Mouse (Mus musculus) frontal cortex, postnatal 36 days (tissue): ENCODE measurements around the gene Sytl1.

Source experiments
- DNase-seq, 2 experiments: peaks; one replicate each; pipeline ENCODE4 v3.0.0; 2022; ENCODE audit warnings: low spot score in 2 of 2

Gene Sytl1

GRCm38 (mm10) chr4:133262882-133263281, at the start of gene Sytl1:
TSS of gene Sytl1 (minus strand) at chr4:133263113.
- no peak for DNase-seq

- peak; percentile 89 to 90 for DNase-seq
Observed at GRCm38 (mm10) chr4:133309948-133310347, 47.0 kb upstream of the Sytl1 start.

GRCm38 (mm10) chr4:133307331-133307730, 44.4 kb upstream of the Sytl1 start:
- DNase-seq, result peak; percentile 52 to 68

GRCm38 (mm10) chr4:133305825-133306224, 42.9 kb upstream of the Sytl1 start:
- no peak for DNase-seq

GRCm38 (mm10) chr4:133304770-133305169, 41.9 kb upstream of the Sytl1 start:
- no peak for DNase-seq

GRCm38 (mm10) chr4:133302668-133303067, 39.8 kb upstream of the Sytl1 start:
- no peak for DNase-seq

GRCm38 (mm10) chr4:133301802-133302201, 38.9 kb upstream of the Sytl1 start:
- peak; percentile 68 to 72 for DNase-seq

GRCm38 (mm10) chr4:133300421-133300820, 37.5 kb upstream of the Sytl1 start:
- DNase-seq, result peak in 1 of 2 experiments; percentile 30

GRCm38 (mm10) chr4:133299701-133300100, 36.8 kb upstream of the Sytl1 start:
- peak; percentile 70 to 80 for DNase-seq

- DNase-seq, result peak; percentile 81 to 83
Observed at GRCm38 (mm10) chr4:133298516-133299365, 35.8 kb upstream of the Sytl1 start.

GRCm38 (mm10) chr4:133297801-133298238, 34.9 kb upstream of the Sytl1 start:
- DNase-seq, result peak; percentile 85 to 90

- no peak for DNase-seq
Observed at GRCm38 (mm10) chr4:133297360-133297759, 34.4 kb upstream of the Sytl1 start.

GRCm38 (mm10) chr4:133294084-133294483, 31.2 kb upstream of the Sytl1 start:
- no peak for DNase-seq

- DNase-seq, result no peak
Observed at GRCm38 (mm10) chr4:133292901-133293843, 30.3 kb upstream of the Sytl1 start.

GRCm38 (mm10) chr4:133292405-133292804, 29.5 kb upstream of the Sytl1 start:
- DNase-seq, result no peak

- no peak for DNase-seq
Observed at GRCm38 (mm10) chr4:133291255-133291654, 28.3 kb upstream of the Sytl1 start.

- DNase-seq, result no peak
Observed at GRCm38 (mm10) chr4:133286476-133287077, 23.7 kb upstream of the Sytl1 start.

GRCm38 (mm10) chr4:133285950-133286349, 23.0 kb upstream of the Sytl1 start:
- DNase-seq, result no peak

GRCm38 (mm10) chr4:133285299-133285698, 22.4 kb upstream of the Sytl1 start:
- no peak for DNase-seq

- no peak for DNase-seq
Observed at GRCm38 (mm10) chr4:133282656-133283055, 19.7 kb upstream of the Sytl1 start.

- no peak for DNase-seq
Observed at GRCm38 (mm10) chr4:133281951-133282481, 19.1 kb upstream of the Sytl1 start.

- no peak for DNase-seq
Observed at GRCm38 (mm10) chr4:133281513-133281912, 18.6 kb upstream of the Sytl1 start.
